Mouse (Mus musculus) retina, postnatal 7 days (tissue): ENCODE results near the gene Ap1ar.
"Not testable (repeated sequence)": the region's sequence is repeated elsewhere in the genome, so short reads cannot be mapped to it uniquely, and the experiment has no call there.

Experiments
- DNase-seq: peaks from one replicate; pipeline ENCODE4 v3.0.0-alpha.2; 2012; ENCODE audit warnings: low read depth, low spot score

The Ap1ar gene

DNA sequence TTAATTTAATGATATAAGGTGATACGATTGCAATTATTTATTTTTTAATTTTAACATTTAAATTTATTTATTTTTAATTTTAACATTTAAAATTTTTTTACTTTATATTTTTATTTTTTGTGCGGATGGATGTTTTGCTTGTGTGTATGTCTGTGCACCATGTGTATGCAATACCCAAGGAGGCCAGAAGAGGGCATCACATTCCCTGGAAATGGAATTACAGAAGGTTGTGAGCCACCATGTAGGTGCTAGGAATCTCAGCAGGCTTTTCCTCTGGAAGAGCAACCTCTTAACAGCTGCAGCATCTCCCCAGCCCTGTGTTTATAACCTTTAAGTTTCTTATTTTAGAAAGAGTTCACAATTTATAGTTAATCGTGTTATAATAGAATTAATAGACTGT, 41.6 kb downstream of the Ap1ar start:
- no peak for DNase-seq

GRCm38 (mm10) chr3:127793022-127793421, 44.3 kb downstream of the Ap1ar start:
- DNase-seq = no peak

- no peak for DNase-seq
These were observed 45.4 kb downstream of the Ap1ar start for GRCm38 (mm10) chr3:127791595-127792561.

- no peak for DNase-seq
These were observed 46.3 kb downstream of the Ap1ar start for GRCm38 (mm10) chr3:127791056-127791483.

- no peak for DNase-seq
These were observed 46.9 kb downstream of the Ap1ar start for GRCm38 (mm10) chr3:127790234-127791055.

GRCm38 (mm10) chr3:127789500-127790191, 47.7 kb downstream of the Ap1ar start, which contains the start of gene Tifa:
Gene Tifa, plus strand, starts transcription at chr3:127789805.
- DNase-seq = no peak

GRCm38 (mm10) chr3:127788919-127789318, 48.4 kb downstream of the Ap1ar start:
- DNase-seq = no peak

- no peak for DNase-seq
These were observed 49.3 kb downstream of the Ap1ar start for GRCm38 (mm10) chr3:127788038-127788437.

GRCm38 (mm10) chr3:127787032-127787431, 50.3 kb downstream of the Ap1ar start:
- DNase-seq = no peak

- not testable (repeated sequence) for DNase-seq
These were observed 53.6 kb downstream of the Ap1ar start for GRCm38 (mm10) chr3:127783680-127784079.

GRCm38 (mm10) chr3:127782921-127783320, 54.4 kb downstream of the Ap1ar start:
- DNase-seq = no peak

- DNase-seq = no peak
These were observed 56.4 kb downstream of the Ap1ar start for GRCm38 (mm10) chr3:127780921-127781320.

DNA sequence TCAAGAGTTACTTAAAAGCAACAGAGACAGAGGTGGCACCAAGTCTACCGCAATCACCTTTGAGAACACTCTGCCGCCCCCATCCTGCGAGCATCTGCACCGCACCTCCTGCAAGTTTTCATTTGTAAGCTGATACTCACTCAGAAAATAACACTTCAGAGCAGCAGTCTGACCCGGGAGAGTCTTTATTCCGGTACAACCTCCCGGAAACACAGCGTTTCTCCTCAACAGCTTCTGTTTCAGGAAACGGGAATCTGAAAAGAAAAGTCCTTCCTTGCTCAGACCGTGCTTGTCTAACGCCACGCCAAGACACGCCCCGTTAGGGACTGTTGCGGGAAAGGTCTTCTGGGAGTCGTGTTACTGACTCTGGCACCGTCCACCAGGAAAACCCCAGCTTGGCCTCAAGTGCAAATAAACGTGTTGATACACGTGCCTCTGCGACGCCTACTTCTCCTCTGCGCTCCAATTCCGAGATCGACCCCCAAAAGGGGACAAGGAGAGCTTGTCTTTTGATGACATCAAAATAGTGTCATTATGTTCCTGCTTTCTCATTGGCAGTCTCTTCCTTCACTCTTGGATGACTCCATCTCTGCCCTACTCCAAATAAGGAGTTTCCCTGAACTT, 57.2 kb downstream of the Ap1ar start, which contains the start of gene Alpk1:
Alpk1 (minus strand) TSS at position 507 of the 624 bp plus-strand sequence.
- no peak for DNase-seq

- DNase-seq = no peak
These were observed 68.2 kb downstream of the Ap1ar start for GRCm38 (mm10) chr3:127769146-127769545.

DNA sequence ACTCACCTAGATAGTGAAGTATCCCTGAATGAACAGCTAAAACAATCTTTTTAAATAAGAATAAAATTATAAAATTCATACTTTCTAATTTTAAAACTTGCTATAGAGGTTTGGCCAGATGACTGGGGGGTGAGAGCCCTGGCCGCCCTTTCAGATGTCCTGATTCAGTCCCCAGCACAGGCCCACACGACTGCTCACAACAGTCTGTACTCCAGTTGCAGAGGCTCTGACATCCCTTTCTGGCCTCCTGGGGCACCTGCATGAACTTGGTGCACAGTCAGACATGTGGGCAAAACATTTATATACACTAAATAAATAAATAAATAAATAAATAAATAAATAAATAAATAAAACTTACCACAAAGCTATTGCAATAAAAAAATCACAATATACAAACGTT, 71.4 kb downstream of the Ap1ar start:
- no peak for DNase-seq

- no peak for DNase-seq
These were observed 72.8 kb downstream of the Ap1ar start for GRCm38 (mm10) chr3:127764541-127764940.

DNA sequence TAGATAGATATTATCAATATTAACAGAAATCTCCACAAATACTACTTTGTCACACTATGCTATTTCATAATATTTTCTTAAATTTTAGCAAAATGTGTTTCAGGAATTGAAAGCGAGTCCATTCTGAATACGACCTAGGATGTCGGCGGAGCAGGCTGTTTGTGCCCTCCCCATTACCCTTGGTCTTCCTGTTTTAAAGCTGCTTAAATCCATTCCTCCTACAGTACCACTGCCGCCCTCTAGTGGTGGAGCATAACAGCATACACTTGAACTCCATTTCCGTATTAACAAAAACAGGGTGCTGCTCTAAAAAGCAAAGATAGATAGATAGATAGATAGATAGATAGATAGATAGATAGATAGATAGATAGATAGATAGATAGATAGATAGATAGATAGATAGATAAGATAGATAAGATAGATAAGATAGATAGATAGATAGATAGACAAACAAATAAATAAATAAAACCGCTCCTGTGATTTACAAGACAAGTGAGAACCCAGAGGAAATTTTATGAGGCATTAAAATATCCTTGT, 74.2 kb downstream of the Ap1ar start:
- peak; percentile 62 for DNase-seq

GRCm38 (mm10) chr3:127762403-127762802, 74.9 kb downstream of the Ap1ar start:
- DNase-seq = no peak

DNA sequence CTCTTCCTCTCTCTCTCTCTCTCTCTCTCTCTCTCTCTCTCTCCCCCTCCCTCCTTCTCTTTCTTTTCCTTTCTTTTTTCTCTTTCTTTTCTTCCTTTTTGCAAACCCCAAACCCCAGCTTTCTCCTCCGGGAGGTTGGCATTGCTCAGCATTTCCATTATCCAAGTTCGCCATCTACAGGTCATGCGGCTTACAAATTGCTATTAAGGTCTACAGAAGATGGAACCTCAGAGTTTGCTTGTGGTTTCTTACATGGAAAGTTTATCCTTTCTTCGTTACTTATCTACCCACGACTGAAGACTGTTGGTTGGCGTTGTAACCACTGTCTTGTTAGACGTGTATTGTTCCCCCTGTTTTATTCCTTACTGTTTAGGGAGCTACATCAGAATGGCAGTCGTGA, 78.1 kb downstream of the Ap1ar start:
- DNase-seq = peak; percentile 39

GRCm38 (mm10) chr3:127758806-127759205, 78.5 kb downstream of the Ap1ar start:
- no peak for DNase-seq

DNA sequence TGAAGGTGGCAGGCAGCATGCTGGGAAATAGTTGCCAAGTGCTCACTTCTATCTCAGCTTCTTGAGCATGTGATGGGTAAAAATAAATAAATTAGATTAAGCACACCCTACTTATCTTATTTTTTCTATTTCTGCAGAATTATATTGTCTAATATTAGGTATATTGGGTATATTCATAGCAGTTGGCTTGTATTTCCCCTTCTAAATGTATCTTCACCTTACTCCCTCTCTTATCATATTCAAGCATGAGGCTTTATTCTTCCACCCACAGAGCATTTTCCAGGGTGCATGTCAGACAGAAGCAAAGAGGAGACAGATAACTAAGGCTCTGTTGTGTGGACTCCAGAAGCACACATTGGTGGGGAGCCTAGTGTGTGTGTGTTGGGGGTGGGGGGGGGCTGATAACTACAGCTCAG, 79.4 kb downstream of the Ap1ar start:
- DNase-seq = no peak
